In the genomic region with DNA sequence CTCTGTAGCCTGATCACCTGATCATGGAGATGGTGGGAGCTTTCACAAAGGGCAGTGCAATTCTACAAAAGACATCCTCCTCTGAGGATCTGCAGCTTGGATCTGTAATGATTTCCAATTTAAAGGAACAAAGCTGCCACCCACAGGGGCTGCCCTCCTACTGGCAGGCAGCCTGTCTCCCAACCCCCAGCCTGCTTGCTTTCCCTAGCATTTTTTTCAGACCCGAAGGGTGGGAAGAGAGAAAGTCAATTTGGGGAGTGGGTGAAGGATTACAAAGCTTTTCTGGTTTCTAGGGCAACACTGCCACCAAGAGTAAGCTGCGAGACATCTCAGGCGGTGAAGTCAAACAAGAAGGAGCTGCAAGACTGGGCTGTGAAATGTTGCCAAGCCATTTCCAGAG, we compare ENCODE assay signal across 8 mouse cellular contexts. TPM values are rescaled to one million over a fixed set of nuclear protein-coding genes. Genes with fewer than 3 reads are reported as not detected.
DNase-seq lines count a peak whose midpoint lies in the region; ATAC-seq and TF ChIP-seq lines count a peak whose summit lies in the region.

No protein-coding gene starts in this region.

- H3K9ac ChIP-seq in embryonic facial prominence, embryonic 11.5 days (replicated peaks; ENCODE audit: low read length): no peak overlapping the region

- peak; percentile 70 for TF ChIP-seq CTCF in layer of hippocampus, adult 2 months (conservative IDR thresholded peaks at IDR 0.05)

- H3K4me2 ChIP-seq in embryonic facial prominence, embryonic 11.5 days (ENCODE audit: low read depth, low read length): no peak overlapping the region

- no peaks in the 10 kb centered on the region for H3K36me3 ChIP-seq in embryonic facial prominence, embryonic 11.5 days (replicated peaks; ENCODE audit: control insufficient read depth, insufficient read depth, low read depth, low read length)
- H3K36me3 ChIP-seq in midbrain, embryonic 10.5 days: no peaks in the 10 kb centered on the region

- DNase-seq in thymus, postnatal 0 days (ENCODE audit: low spot score): peak; percentile 19
- DNase-seq in thymus, postnatal 25 days: no peak
- peak; percentile 88 for DNase-seq in embryonic facial prominence, embryonic 11.5 days (ENCODE audit: low spot score)
- peak; percentile 65 to 72 for DNase-seq in layer of hippocampus, adult 2 months (ENCODE audit: low spot score in 2 of 2)
- peak; percentile 77 for DNase-seq in midbrain, embryonic 10.5 days (ENCODE audit: low spot score)
- no peak for DNase-seq in T-cell, adult 2 months (ENCODE audit: low spot score)
- no peak for DNase-seq in heart, postnatal 4 days
- no peak for DNase-seq in ovary, postnatal 10 days (ENCODE audit: low spot score)

- no peaks in the 10 kb centered on the region for H3K9me3 ChIP-seq in embryonic facial prominence, embryonic 11.5 days (replicated peaks; ENCODE audit: control insufficient read depth, low read length)
- H3K9me3 ChIP-seq in midbrain, embryonic 10.5 days (replicated peaks): peaks cover 5% of the 10 kb centered on the region; the same call in 1 of the 2 replicates

- H3K27me3 ChIP-seq in embryonic facial prominence, embryonic 11.5 days (ENCODE audit: control insufficient read depth, insufficient read depth, low read length): no peaks in the 10 kb centered on the region
- H3K27me3 ChIP-seq in midbrain, embryonic 10.5 days (ENCODE audit: low read depth, poor library complexity, severe bottlenecking): no peaks in the 10 kb centered on the region

- 16% methylated on average over 3 of the region's 3 CpGs for WGBS in embryonic facial prominence, embryonic 11.5 days
- 20% methylated on average over 3 of the region's 3 CpGs for WGBS in midbrain, embryonic 10.5 days

- peak; percentile 35; the same call in 1 of the 2 replicates for ATAC-seq in embryonic facial prominence, embryonic 11.5 days (replicated peaks; ENCODE audit: insufficient number of reproducible peaks, low FRiP score, low TSS enrichment, low read depth)

- H3K4me3 ChIP-seq in embryonic facial prominence, embryonic 11.5 days (ENCODE audit: low read depth, low read length): no peak overlapping the region
- no peak overlapping the region for H3K4me3 ChIP-seq in layer of hippocampus, adult 2 months
- H3K4me3 ChIP-seq in midbrain, embryonic 10.5 days: no peak overlapping the region

- H3K27ac ChIP-seq in embryonic facial prominence, embryonic 11.5 days (replicated peaks; ENCODE audit: low read depth, low read length): no peak overlapping the region; the same call in 1 of the 2 replicates
- H3K27ac ChIP-seq in layer of hippocampus, adult 2 months: peak overlapping the region; percentile 71; the same call in 1 of the 2 replicates
- H3K27ac ChIP-seq in midbrain, embryonic 10.5 days (replicated peaks): peak overlapping the region; percentile 80

- H3K4me1 ChIP-seq in embryonic facial prominence, embryonic 11.5 days (ENCODE audit: control insufficient read depth, insufficient read depth, low read length): no peaks in the 10 kb centered on the region
- peaks cover 15% of the 10 kb centered on the region for H3K4me1 ChIP-seq in midbrain, embryonic 10.5 days

RNA-seq across cellular contexts. Expression of a gene that starts 10.7 kb away (rescaled TPM):
- 13.7 and 18.2 TPM in 2 replicates for polyA plus RNA-seq in thymus, postnatal 0 days (2015; fragmentation: Nextera tagmentation; extraction: Ambion mirVana)
- 0.42 and 0.48 TPM in 2 replicates for polyA plus RNA-seq in embryonic facial prominence, embryonic 11.5 days (2014; fragmentation: Nextera tagmentation; extraction: Ambion mirVana)
- 1 to 10 TPM in 1 of 2 experiments, under 1 TPM in 1; 0.98 to 2.0 TPM for total RNA-seq in layer of hippocampus, adult 2 months (2021)
- 0.17 and 0.31 TPM in 2 replicates for polyA plus RNA-seq in midbrain, embryonic 10.5 days (2016; fragmentation: Nextera tagmentation; extraction: Ambion mirVana)
- total RNA-seq in heart, postnatal 4 days (2021): 1 to 10 TPM; 1.5 to 2.1 TPM

RNA-seq across cellular contexts. Expression of a gene that starts 26.5 kb away (rescaled TPM):
- polyA plus RNA-seq in thymus, postnatal 0 days (2015; fragmentation: Nextera tagmentation; extraction: Ambion mirVana): 60.7 and 62.4 TPM in 2 replicates
- polyA plus RNA-seq in embryonic facial prominence, embryonic 11.5 days (2014; fragmentation: Nextera tagmentation; extraction: Ambion mirVana): 86.7 and 88.3 TPM in 2 replicates
- 10 to 100 TPM; 20.2 to 20.3 TPM for total RNA-seq in layer of hippocampus, adult 2 months (2021)
- 95.8 and 99.4 TPM in 2 replicates for polyA plus RNA-seq in midbrain, embryonic 10.5 days (2016; fragmentation: Nextera tagmentation; extraction: Ambion mirVana)
- total RNA-seq in heart, postnatal 4 days (2021): 10 to 100 TPM; 16.3 to 16.4 TPM

RNA-seq across cellular contexts. Expression of a gene that starts 31.7 kb away (rescaled TPM):
- polyA plus RNA-seq in thymus, postnatal 0 days (2015; fragmentation: Nextera tagmentation; extraction: Ambion mirVana): 10.9 and 13.3 TPM in 2 replicates
- polyA plus RNA-seq in embryonic facial prominence, embryonic 11.5 days (2014; fragmentation: Nextera tagmentation; extraction: Ambion mirVana): 15.1 and 15.9 TPM in 2 replicates
- 100 to 1,000 TPM; 208 to 235 TPM for total RNA-seq in layer of hippocampus, adult 2 months (2021)
- 22.8 and 32.2 TPM in 2 replicates for polyA plus RNA-seq in midbrain, embryonic 10.5 days (2016; fragmentation: Nextera tagmentation; extraction: Ambion mirVana)
- 10 to 100 TPM; 74.1 to 79.1 TPM for total RNA-seq in heart, postnatal 4 days (2021)

RNA-seq across cellular contexts. Expression of a gene that starts 44.7 kb away (rescaled TPM):
- 1,171 and 1,412 TPM in 2 replicates for polyA plus RNA-seq in thymus, postnatal 0 days (2015; fragmentation: Nextera tagmentation; extraction: Ambion mirVana)
- 525 and 566 TPM in 2 replicates for polyA plus RNA-seq in embryonic facial prominence, embryonic 11.5 days (2014; fragmentation: Nextera tagmentation; extraction: Ambion mirVana)
- 100 to 1,000 TPM; 111 to 133 TPM for total RNA-seq in layer of hippocampus, adult 2 months (2021)
- polyA plus RNA-seq in midbrain, embryonic 10.5 days (2016; fragmentation: Nextera tagmentation; extraction: Ambion mirVana): 397 and 409 TPM in 2 replicates
- 100 to 1,000 TPM; 471 to 553 TPM for total RNA-seq in heart, postnatal 4 days (2021)

Comparison
In these comparisons a context has a peak if more than half of its experiments do, and no peak if none do; other contexts are left out.
1. DNase-seq: peak in thymus, postnatal 0 days (single experiment), embryonic facial prominence, embryonic 11.5 days (single experiment), layer of hippocampus, adult 2 months (2 of 2) and midbrain, embryonic 10.5 days (single experiment); none in thymus, postnatal 25 days (single experiment), T-cell, adult 2 months (single experiment), heart, postnatal 4 days (single experiment) and ovary, postnatal 10 days (single experiment).